Mouse (Mus musculus): ENCODE data around the gene Slc1a7.

Slc1a7 gene

DNA sequence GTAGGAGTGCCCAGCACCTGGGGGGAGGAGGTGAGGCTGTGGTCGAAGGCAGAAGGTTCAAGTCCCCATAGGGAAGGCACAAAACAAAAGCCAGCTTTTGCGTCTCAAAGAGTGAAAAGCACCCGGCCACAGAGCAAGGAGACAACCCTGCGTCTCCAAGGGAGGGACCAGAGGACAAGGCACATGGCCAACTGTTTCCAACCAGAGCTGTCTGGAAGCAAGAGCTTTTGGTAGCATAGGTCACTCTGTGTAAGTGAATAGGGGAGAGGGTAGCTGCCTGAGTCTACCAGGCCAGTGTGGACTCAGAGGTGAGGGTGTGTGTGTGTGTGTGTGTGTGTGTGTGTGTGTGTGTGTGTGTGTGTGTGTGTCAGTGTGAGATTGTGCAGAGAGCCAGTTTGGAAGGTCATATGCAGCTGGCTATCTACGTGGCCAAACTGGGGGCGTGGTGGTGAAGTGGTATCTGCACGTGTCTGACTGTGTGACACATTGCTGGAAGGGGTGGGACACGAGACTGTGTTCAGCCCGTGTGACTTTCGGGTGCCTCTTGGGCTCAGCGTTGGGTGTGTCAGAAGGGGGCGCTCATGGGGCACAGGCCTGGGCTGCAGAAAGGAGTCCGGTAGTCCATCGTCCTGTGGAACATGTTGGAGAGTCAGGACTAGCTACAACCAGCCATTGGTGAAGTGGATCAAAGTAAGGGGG is 47.1 kb downstream of the Slc1a7 start:
- DNase-seq (ENCODE audit: low spot score) = no peak

DNA sequence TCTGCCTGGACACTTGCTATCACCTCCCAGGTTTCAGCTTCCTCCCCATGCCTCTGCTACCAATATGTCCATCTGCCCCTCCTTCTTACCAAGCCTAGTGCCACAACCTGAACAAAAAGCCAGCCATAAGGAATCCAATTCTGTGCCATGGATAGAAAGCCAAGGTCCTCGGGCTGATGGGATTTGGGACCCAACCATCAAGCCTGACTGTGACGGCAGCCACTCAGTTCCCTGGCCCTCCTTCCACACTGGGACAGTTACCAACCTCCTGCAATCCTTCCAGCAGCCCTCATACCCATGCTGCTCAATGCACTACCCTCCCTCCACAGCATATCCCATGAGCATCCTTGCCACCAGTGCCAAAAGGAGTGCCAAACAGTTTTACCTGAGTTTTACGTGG is 48.2 kb downstream of the Slc1a7 start:
- no peak for DNase-seq (ENCODE audit: low spot score)

DNA sequence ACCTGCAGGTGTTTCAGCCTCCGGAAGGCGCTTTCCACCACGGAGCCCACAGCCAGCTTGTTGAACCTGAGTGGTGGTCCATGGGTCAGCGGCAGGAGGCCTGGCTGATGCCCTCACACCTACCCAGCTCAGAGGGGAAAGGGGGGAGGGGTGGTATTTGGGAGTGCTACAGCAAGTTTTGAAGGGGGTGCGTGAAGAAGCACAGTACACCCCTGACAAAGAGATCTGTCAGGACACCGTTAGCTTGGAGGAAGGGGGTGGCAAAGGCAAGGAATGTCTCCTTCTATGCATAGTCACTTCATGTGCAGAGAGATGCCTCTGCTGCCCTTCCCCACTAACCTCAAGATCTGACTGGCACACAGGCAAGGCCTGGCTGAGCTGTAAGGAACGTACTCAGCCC is 49.7 kb downstream of the Slc1a7 start:
- DNase-seq (ENCODE audit: low spot score) = no peak

DNA sequence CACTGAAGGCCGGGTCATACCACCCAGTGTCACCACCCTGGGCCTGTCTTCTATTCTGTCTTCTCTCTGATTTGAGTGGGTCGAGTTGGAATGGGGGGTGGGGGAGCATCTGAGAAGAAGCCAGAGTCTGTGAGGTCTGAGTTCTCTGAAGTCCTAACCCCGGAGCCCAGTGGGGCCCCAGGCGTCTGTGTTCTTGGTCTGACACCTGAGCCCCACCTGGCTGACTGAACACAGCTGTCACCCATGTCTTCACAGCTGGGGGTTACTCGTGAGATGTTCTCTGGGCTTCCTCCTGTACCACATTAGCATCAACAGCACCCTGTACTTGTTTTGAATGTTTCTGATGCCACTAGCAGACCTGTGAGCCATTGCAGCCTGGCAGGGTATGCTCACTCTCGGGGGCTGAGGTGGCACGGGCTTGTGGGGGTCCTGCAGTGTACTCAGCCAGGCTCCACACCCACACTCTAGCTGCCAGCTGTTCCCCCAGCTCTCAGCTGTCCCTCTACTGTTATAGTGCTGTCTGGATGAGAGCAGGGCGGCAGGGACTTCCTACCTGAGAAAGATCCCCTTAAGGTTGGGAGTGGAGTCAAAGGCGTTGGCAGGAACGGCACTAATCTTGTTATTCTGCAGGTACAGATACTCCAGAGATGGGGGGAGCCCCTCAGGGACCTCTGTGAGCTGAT is 50.2 kb downstream of the Slc1a7 start:
- no peak for DNase-seq (ENCODE audit: low spot score)

DNA sequence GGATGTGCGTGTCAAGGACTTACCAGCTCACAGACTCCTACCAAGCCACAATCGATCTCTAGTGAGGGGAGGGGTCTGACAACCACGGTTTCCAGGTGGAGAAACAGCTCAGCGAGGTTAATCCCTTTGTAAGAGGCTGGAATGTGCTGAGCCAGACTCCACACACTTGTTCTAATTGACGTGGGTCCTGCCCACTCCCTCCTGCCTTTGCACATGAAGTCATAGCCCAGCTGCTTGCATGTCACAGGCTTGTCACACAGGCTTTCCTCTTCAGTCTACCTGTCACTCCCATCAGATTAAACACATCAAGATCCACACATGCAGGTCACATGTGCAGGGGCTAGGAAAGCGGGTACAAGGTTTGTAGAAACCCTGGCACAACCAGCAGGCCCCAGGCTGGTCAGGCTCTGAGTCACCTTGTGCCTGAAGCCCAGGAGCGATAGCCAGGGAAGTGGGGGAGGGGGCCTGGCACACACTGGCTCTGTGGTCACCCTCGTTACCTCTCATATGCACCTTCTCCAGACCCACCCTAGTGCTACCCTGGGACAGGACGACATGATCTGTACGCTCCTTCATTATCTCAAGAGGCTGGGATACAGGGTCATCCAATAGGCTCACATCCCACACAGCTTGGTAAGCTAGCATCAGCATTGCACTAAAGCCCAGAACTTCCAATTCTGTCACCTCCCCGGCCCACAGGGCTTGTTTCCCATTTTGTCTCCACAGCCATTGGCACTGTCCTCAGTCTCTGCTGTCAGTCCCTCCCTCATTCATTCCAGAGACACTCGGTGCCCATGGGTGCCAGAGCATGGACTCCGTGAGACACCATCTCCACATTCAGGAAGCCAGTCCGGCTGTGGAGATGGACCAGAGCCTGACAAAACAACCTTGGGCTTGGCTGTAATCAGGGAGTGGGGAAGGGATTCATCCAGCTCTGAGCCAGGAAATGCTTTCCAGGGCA is 51.1 kb downstream of the Slc1a7 start:
- no peak for DNase-seq (ENCODE audit: low spot score)

DNA sequence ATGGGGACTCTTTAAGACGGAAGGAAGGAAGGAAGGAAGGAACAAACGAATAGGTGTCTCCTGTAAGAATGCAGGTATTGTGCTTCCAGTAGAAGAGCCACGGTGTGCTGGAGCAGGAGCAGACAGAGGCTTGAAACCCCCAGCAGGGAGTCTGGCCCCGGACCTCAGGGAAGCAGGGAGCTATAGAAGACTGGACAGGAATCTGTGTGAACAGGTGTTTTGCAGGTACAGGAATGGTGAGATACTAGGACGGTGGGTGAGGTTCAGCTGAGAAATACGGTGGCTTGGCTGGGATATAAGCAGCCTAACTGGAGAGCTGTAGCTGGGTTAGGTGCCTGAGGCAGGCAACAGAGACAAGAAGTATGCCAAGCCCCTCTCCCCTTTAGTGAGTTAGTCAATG is 52.0 kb downstream of the Slc1a7 start:
- DNase-seq (ENCODE audit: low spot score) = no peak

DNA sequence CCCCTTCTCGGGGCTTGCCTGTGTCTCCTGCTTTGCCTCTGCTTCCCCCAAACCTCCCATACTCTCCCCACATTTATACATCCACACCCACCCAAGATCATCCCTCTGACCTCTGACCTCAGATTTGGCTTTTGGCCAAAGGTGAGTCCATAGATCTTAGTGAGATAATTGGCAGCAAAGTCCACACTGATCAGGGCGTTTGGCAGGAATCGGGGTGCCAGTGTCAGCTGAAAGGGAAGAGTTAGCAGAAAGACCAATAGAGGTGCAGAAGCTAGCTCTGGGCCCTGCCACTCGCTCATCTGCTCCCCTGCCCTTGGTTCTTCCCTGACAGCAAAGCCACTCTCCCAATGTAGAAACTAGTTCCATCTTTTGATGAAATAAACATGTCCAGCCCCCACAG is 55.1 kb downstream of the Slc1a7 start:
- no peak for DNase-seq (ENCODE audit: low spot score)

DNA sequence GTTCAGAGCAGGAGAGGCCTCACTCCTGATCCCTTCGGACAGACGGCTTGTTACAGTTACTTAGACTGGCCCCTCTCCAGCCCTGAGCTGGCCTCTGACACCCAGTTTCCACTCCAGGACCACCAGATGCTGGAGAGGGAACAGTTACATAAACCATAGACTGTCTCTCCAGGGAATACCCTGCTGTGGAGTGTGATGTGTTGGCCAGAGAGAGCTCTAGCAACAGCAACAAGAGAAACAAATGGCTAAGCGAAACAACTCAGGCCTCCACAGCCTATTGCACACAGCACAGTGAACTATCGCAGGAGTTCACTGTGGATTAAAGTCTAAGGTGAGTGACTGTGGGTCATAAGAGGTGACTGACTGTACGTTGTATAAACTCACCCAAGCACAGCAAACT is 56.5 kb downstream of the Slc1a7 start:
- no peak for DNase-seq (ENCODE audit: low spot score)

DNA sequence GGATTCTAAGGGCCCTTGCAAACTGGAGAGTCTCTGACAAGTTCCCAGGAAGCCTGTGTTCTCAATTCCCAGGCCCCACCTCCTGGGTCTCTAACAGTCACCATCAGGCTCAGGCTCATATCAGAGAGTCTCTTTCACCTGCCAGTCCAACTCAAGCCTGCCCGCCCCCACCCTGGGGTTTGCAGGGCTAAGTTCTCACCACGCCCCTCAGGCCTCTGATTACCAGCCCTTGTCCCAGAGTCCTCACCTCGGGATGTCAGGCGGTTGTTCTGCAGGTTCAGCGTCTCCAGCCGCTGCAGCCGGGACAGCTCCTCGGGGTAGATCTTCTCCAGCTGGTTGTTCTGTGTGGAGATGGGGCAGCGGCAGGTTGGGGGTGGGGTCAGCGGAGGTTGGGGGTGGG is 57.1 kb downstream of the Slc1a7 start:
- DNase-seq (ENCODE audit: low spot score) = no peak

DNA sequence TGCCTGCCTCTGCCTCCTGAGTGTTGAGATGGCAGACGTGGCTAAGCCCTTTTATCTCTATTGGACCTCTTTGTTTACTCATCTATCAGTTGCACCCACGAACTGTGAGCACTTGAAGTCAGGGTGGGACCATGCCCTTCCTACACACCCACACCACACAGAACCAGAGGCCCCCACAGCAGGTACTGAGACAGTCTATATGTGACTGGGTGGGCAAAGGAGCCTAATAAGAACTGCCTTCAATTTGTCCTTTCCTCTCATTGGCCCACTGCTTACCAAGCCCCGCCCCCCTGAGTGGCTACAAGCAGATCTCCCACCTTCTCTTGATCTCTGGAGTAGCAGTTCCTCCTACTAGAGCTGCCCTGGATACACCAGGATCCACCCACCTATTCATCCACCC is 58.1 kb downstream of the Slc1a7 start:
- no peak for DNase-seq (ENCODE audit: low spot score)

DNA sequence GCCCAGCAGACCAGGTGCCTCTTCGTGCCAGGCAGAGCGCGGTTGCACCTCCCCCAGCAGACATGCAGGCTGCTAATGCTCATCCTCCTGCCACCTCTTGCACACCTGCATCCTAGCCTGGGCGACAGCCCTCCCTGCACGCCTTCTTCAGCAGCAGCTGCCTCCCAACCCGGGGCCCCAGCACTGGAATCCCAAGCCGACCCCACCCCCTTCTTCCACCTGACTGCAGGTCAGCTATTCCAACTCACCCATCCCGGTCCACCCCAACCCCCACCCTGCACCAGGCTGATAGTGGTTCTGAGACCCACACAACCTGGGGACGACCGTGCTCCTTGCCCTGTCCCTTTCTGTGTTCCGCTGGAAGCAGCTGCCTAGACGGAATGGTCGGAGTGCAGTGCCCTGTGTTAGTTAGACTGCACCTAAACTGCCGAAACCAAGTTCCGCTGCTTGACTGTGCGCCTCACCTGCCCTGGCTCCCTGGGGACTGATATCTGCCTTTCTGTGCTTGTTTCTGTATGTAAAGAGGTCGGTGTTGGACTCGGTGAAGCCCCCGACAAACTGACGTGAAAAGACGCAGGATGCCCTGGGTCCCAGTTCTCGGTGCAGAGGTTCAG is 62.9 kb downstream of the Slc1a7 start:
- no peak for DNase-seq (ENCODE audit: low spot score)

DNA sequence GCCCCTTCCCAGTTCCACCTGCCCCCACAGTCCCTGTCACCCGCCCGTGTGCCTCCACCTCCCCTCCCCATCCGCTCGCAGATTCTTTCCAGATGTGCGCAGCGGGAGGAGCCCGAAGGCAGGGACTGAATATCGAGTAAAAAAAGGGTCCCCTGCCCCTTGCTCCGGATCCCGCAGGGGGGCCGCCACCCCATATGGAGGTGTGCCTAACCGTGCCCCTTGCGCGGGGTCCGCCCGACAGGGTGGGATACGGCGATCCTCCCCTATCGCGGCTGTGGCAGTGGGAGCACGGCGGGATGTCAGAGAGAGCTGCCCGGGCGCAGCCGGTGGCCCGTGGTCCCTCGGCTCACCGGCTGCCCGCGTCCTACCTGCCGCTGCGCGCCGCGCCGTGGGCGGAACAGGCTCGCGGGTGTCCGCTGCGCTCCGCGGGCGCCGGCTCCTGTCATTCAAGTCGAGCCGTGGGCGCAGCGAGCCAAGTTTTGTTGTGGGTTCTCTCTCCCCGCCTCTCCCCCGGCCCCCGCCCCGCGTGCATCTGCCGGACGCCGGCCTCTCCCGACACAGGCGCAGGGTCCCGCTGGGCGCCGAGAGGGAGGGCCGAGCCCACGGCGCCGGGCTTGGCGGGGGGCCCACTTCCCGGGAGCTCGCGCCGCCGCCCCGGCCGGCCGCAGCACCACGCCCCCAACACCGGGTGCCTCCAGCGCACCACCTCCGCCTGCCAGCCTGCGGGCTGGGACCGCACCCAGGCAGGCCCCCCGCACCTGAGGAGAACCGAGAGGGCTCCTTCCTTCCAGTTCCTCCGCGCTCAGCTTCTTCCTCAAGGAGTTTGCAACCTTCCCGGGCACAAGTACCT is 63.6 kb downstream of the Slc1a7 start:
- DNase-seq (ENCODE audit: low spot score) = no peak

DNA sequence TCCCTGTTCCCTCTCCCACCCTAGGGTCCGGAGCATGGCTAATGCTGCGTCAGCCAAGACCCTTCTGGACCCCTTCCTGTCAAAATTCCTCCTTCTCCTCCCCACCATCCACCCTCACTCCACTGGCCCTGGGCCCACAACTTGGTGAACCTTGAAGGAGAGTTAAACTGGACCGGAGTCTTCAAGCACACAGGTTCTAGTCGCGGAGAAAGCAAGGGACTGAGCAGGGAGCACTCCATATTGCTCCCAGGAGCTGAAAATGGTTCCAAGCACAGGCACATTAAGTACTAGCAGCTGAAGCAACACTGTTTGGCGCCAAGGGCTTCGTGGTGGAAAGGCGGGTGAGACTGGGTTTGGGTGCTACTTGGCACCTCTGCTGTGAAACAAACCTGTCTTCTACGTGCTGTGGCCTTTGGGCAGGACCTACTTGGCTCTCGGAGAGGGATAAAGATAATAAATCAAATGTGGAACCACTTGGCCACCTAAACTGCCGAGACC is 64.3 kb downstream of the Slc1a7 start:
- no peak for DNase-seq (ENCODE audit: low spot score)

DNA sequence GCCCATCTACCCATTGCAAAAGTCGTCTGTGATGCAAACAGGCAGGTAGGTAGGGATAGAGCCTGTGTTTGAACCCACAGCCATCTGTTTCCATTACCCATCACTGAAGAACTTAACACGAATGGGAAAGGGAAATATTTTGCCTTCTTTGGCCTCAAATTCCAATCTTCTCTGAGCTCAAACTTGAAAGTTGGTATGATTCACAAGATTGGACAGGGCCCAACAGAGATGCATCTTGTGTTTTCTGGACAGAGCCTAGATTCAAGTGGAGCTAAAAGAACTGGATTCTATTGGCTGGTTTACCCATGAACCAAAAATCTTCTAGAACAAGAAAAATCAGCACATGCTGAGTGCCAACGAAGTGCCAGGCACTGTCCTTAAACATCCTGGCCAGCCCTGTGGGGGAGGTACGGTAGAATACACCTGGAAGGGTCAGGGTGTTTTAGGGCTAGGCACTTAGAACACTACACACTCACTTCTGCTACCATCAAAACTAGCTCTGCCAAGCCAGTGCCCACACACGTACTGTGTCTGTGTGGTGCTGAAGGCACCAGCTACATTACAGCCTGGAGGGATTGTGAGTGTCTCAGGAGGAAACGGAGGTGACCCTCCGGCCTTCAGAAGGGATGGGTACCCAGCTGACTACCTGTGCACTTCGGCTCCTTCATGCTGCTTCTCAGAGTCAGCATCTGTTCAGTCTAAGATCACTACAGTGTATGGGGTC is 65.1 kb downstream of the Slc1a7 start:
- DNase-seq (ENCODE audit: low spot score) = no peak

DNA sequence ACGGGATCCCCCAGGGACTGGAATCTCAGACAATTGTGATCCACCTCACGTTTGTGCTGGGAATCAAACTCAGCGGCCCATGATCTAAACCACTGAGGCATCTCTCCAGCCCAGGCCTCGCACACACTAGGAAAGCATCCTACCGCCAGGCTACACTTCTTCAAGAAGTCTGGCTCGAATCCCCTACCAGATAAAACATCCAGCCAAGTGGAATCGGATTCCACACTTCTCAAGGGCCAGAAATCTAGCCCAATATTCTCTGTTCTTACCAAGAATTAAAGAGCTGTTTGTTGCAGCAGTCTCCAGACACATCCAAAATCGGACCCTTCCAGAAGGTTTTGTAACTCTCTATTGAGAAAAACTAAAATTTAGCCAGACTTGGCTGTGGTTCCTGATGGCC is 68.9 kb downstream of the Slc1a7 start:
- DNase-seq (ENCODE audit: low spot score) = no peak

DNA sequence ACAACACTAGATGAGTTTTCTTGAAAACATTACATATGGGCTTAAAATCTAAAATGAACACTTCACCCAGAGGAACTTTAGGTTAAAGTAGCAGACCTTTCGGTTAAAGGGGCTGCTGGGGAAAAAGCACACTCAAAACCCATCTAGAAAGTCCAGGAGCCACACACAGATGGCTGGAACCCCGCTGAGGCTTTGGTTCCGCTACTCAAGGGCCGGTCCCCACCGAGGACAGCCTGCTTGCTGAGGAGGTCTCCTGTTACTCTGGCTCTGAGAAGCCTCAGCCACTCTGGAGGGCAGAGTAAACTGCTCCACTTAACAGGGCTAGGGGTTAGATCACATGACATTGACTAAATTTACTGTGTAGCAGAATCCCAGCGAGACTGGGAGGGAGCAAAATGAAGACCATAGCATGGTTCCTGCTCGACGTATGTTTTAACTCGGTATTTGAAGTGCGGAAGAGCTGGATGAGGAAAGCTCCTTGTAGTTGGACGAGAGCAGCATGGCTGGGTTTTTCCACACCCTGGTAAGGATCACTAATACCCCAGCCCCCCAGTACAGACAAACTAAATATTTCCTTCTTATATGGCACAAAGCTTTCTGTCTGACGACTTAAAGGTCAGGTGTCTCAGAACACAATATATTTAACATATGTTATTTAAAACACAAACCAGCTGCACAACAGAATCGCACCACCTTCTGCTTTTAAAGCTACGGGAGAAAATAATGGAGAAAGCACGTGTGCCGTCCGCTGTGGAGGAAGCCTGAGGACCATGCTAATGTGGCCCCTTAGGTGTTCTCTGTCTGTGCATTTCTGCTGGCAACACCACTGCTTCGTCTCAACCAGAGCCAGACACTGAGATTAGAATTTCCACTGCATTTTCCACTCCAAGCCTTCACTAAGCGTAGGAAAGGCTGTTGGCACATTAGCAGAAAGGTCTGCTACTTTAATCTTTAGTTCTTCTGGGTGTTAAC is 77.3 kb downstream of the Slc1a7 start:
- DNase-seq (ENCODE audit: low spot score) = no peak

DNA sequence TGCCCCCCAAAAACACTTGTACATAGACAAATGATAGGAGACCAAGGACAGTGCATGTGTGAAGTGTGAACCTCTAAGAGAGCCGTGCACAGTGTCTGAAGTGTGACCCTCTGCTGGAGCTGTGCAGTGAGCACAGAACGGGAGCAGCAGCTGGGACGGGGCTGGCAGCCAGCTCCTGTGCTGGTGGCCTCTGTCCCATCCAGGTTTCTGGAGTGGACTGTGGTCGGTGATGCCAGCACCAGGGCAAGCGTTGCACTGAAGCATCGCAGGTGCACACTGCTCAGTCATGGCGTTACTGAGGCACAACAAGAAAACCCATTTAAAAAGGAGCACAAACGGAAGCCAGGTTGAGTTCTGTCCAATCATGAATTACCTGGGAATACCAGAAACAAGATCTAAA is 78.0 kb downstream of the Slc1a7 start:
- no peak for DNase-seq (ENCODE audit: low spot score)

DNA sequence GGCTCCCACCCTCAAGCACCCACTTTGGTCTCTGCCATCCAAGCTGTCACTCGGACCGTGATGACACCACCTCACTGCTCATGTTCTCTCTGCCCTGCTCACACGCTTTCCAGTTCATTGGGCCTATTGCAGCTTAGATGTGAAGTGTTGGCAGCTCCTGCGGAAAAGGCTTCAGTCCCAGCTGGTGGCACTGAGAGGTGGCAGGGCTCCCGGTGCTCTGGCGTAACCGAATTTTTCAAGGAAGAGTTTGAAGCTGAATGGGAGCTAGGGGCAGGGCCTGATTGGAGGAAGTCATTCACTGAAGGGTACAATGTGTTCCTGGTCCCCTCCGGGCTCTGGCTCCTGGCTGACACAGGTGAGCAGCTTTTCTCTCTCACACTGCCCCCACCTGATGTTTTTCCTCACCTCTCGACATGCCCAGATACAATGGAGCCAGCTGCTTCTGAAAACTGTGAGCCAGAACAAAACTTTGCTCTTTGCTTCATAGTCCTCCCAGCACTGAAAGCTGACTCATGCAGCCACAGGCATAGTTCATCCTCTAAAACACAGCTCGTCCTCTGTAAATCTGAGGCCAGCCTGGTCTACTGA is 83.6 kb downstream of the Slc1a7 start:
- DNase-seq (ENCODE audit: low spot score) = no peak

DNA sequence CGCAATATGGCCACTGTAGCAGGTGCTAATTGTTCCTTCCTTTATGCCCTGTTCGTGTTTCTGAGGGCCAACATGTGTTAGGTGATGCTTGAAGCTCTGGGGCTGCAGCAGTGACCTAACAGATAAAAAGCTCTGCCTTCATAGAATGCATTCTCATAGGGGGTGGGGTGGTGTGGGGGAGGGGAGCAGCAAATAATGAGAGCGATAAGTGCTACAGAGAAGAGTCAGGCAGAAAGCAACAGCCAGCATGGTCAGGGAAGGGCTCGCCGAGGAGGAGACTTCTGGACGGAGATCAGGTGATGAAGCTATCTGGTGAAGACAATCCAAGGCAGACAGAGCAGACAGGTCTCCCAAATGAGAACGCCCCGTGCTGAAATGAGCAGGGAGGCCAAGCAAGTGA is 84.5 kb downstream of the Slc1a7 start:
- DNase-seq (ENCODE audit: low spot score) = no peak
